Mouse (Mus musculus) forebrain, embryonic 13.5 days (tissue): ENCODE measurements at regions not wholly inside any gene's neighbourhood (a gene's known extent, or its start where the extent isn't known, plus 50 kb on each side); places are given as distances from the start of the nearest gene placed in this dataset.

Experiments used
- ATAC-seq: fragments of 200-750 bp; cut with Nextera tagmentation; 2 replicates; pipeline ENCODE4 v1.8.0; 2017
- H3K27ac ChIP-seq: fragments of 300-500 bp; sonication (generic); 2 replicates; pipeline ENCODE4 v1.5.1; 2015; ENCODE audit warnings: inconsistent platforms, mild to moderate bottlenecking, moderate library complexity
- H3K27me3 ChIP-seq: fragments of 300-500 bp; sonication (generic); 2 replicates; pipeline ENCODE4 v1.6.1; 2015; ENCODE audit warnings: mild to moderate bottlenecking, inconsistent platforms
- H3K36me3 ChIP-seq: fragments of 300-500 bp; sonication (generic); 2 replicates; pipeline ENCODE4 v1.6.1; 2015; ENCODE audit warnings: mild to moderate bottlenecking, inconsistent platforms; ENCODE audit not compliant: poor library complexity, severe bottlenecking
- H3K4me1 ChIP-seq: fragments of 300-500 bp; sonication (generic); 2 replicates; pipeline ENCODE4 v1.6.1; 2015; ENCODE audit warnings: inconsistent platforms
- H3K4me2 ChIP-seq: fragments of 300-500 bp; sonication (generic); 2 replicates; pipeline ENCODE4 v1.6.1; 2015; ENCODE audit warnings: inconsistent platforms, mild to moderate bottlenecking, moderate library complexity
- H3K4me3 ChIP-seq: fragments of 300-500 bp; sonication (generic); 2 replicates; pipeline ENCODE4 v1.5.1; 2015; ENCODE audit warnings: mild to moderate bottlenecking, inconsistent platforms
- H3K9ac ChIP-seq: fragments of 300-500 bp; sonication (generic); 2 replicates; pipeline ENCODE4 v1.6.1; 2015; ENCODE audit warnings: mild to moderate bottlenecking, inconsistent platforms
- H3K9me3 ChIP-seq: fragments of 300-500 bp; sonication (generic); replicated peaks from 2 replicates; pipeline ENCODE4 v1.6.1; 2016; ENCODE audit warnings: inconsistent platforms
- WGBS: fragments of 180-500 bp; shearing (Covaris S2); methylation state at CpG from one replicate; pipeline ENCODE4 v1.1.7; 2015; 5-methylcytosine and 5-hydroxymethylcytosine counted together

DNA sequence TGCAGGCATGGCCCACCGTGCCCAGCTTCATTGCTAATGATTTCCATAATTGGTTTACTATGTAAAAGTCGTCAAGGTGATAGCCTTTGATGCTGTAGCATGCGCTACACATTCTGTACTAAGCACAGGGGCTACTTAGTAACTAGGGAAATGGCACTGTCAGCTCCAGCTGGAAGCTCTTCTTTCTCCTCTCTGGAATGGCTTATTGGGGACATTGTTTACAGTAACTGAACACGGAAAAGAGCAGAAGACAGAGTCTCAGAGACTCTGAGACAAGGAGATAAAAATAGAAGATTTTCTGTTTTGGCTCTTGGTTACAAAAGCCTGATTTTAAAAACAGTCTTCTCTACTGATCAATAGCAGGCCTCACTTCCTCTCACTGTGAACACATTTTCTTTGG, 178.3 kb downstream of the Ktn1 start:
- Histone ChIP-seq H3K27ac (no peak overlapping the region), H3K9ac (no peak overlapping the region), H3K36me3 (no peaks in the 10 kb centered on the region), H3K9me3 (no peaks in the 10 kb centered on the region), H3K4me2 (no peak overlapping the region), H3K4me3 (no peak overlapping the region), H3K4me1 (no peaks in the 10 kb centered on the region), H3K27me3 (no peaks in the 10 kb centered on the region)
- ATAC-seq = no peak
- WGBS = 69% methylated on average over 4 of the region's 4 CpGs

GRCm38 (mm10) chr14:47827623-47828022, 179.4 kb downstream of the Ktn1 start:
- H3K4me1 ChIP-seq = no peaks in the 10 kb centered on the region
- no peak overlapping the region for H3K27ac ChIP-seq
- H3K27me3 ChIP-seq = no peaks in the 10 kb centered on the region
- no peak overlapping the region for H3K4me3 ChIP-seq
- H3K9ac ChIP-seq = no peak overlapping the region
- ATAC-seq = no peak
- H3K36me3 ChIP-seq = no peaks in the 10 kb centered on the region
- H3K4me2 ChIP-seq = no peak overlapping the region
- H3K9me3 ChIP-seq = no peaks in the 10 kb centered on the region
- 95% methylated on average over 2 of the region's 2 CpGs for WGBS

DNA sequence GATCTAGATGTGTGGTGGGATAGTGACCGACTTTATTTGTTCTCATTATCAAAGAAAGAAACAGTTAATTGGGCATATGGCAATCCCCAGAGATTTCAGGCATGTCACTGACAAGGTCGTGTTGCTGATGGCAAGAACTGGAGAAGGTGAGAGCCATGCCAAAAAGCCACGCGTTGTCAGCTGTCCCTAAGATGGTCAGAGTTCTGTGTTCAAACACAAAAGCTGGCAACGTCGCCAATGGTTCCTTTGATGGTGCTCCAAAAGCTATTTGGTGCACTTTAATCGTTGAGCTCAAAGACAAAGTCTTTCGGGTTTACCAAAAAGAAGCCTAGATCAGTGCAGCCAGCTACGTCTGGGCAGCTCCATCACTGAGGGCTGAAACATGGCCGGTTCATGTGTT, 185.4 kb downstream of the Ktn1 start:
- no peaks in the 10 kb centered on the region for H3K36me3 ChIP-seq
- H3K4me3 ChIP-seq = no peak overlapping the region
- H3K27ac ChIP-seq = no peak overlapping the region
- H3K27me3 ChIP-seq = no peaks in the 10 kb centered on the region
- H3K4me1 ChIP-seq = no peaks in the 10 kb centered on the region
- ATAC-seq = no peak
- H3K9ac ChIP-seq = no peak overlapping the region
- no peak overlapping the region for H3K4me2 ChIP-seq
- WGBS = 79% methylated on average over 10 of the region's 10 CpGs
- no peaks in the 10 kb centered on the region for H3K9me3 ChIP-seq

DNA sequence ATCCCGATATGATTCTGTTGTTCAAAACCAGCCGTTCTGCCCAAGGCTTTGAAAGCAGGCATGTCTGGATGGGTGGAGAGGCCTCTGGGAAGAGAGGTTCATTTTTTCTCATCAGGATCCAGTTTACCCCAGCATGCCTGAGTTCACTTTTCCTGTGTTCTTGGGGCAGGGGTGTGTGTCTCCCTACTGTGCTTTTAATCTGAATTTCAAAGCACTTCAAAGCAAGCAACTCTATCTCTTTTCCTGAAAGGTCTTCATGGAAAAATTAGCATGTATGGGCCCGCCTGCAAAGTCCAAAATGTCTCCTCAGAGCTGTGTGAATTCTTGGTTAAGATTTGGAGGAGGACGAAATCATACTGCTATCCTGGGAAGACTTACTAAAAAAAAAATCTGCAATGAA, 187.2 kb downstream of the Ktn1 start:
- H3K4me1 ChIP-seq = peaks cover 10% of the 10 kb centered on the region
- no peak overlapping the region for H3K4me3 ChIP-seq
- H3K4me2 ChIP-seq = no peak overlapping the region
- H3K36me3 ChIP-seq = no peaks in the 10 kb centered on the region
- no peak overlapping the region for H3K9ac ChIP-seq
- no peak overlapping the region for H3K27ac ChIP-seq
- H3K27me3 ChIP-seq = no peaks in the 10 kb centered on the region
- ATAC-seq = no peak
- 71% methylated on average over 4 of the region's 4 CpGs for WGBS
- H3K9me3 ChIP-seq = no peaks in the 10 kb centered on the region

DNA sequence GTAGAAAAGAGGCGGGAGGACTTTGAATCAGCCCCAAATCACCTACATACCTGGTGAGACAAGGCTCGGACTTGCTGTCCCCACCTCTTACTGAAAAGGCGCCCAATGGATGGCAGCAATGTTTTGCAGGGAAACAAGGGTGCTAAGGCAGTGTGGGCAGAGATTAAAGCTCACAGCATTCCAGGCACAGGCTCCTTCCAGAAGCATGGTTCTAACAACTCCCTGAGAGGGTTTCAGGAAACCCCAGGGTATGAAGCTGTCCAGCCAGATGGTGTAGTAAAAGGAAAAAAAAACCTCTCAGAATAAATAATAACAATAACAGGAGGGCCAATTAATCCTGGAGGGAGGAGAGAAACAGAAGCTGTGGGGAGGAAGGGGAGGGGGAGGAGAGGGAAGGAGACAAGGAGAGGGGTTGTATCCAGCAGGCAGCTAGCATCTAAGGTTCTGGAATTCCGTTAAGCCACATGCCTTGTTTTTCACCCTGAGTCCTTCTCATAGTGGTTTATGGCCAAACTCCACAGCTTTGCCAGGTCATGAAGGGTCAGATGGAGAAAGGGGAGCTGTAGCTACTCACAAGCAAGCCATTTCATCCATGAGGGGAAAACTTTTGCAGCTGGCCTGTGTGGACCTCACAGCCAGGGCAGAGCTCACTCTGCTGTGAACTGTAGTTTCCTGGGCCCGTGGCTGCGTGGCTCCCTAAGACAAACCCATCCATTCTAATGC, 191.4 kb downstream of the Ktn1 start:
- WGBS = 57% methylated on average over 6 of the region's 6 CpGs
- no peak overlapping the region for H3K9ac ChIP-seq
- peak; percentile 65 for ATAC-seq
- H3K4me3 ChIP-seq = no peak overlapping the region
- no peaks in the 10 kb centered on the region for H3K27me3 ChIP-seq
- no peaks in the 10 kb centered on the region for H3K36me3 ChIP-seq
- H3K27ac ChIP-seq = peak overlapping the region; percentile 49; the same call in 1 of the 2 replicates
- no peaks in the 10 kb centered on the region for H3K9me3 ChIP-seq
- peaks cover 10% of the 10 kb centered on the region for H3K4me1 ChIP-seq
- no peak overlapping the region for H3K4me2 ChIP-seq

DNA sequence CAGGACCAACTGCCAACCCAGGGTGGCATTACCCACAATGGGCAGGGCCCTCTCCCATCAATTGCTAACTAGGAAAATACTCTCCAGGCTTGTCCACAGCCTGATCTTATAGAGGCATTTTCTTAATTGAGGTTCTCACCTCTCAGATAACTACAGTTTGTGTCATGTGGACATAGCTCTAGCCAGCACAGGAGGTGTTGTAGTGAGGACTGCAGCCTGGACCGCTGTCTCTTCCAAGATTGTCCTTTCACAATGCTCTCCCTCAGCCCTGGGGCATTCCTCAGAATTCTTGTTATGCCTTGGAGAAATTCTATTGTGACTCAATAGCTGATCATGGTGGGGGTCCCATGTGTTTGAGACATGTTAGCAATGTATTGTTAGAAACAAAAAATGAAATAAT, 196.1 kb downstream of the Ktn1 start:
- Histone ChIP-seq H3K36me3 (no peaks in the 10 kb centered on the region), H3K9me3 (no peaks in the 10 kb centered on the region), H3K9ac (no peak overlapping the region), H3K27me3 (no peaks in the 10 kb centered on the region), H3K4me3 (no peak overlapping the region), H3K27ac (no peak overlapping the region), H3K4me2 (no peak overlapping the region), H3K4me1 (peaks cover 7% of the 10 kb centered on the region)
- 79% methylated on average over 1 of the region's 1 CpGs for WGBS
- ATAC-seq = no peak

DNA sequence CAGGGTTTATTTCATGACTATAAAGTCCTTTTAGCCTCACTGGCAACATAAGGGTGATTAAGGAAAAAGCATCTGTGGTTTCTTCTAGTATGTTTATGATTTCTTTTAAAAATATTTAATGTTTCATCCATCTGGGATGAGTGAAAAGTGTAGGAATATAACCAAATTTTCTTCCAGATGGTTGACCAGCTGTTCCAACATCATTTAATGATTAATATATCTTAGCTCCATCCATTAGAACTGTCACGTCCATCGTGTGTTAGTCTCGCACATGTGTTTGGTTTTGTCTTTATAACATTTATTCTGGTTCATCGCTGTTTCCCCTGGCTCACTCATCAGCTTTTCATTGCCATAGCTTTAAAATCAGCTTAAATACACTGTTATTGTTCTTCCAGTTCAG, 200.6 kb downstream of the Ktn1 start:
- H3K4me3 ChIP-seq = no peak overlapping the region
- no peak overlapping the region for H3K27ac ChIP-seq
- H3K4me2 ChIP-seq = no peak overlapping the region
- no peaks in the 10 kb centered on the region for H3K4me1 ChIP-seq
- no peaks in the 10 kb centered on the region for H3K27me3 ChIP-seq
- H3K36me3 ChIP-seq = no peaks in the 10 kb centered on the region
- no peak for ATAC-seq
- WGBS = 78% methylated on average over 4 of the region's 4 CpGs
- H3K9ac ChIP-seq = no peak overlapping the region
- H3K9me3 ChIP-seq = no peaks in the 10 kb centered on the region

DNA sequence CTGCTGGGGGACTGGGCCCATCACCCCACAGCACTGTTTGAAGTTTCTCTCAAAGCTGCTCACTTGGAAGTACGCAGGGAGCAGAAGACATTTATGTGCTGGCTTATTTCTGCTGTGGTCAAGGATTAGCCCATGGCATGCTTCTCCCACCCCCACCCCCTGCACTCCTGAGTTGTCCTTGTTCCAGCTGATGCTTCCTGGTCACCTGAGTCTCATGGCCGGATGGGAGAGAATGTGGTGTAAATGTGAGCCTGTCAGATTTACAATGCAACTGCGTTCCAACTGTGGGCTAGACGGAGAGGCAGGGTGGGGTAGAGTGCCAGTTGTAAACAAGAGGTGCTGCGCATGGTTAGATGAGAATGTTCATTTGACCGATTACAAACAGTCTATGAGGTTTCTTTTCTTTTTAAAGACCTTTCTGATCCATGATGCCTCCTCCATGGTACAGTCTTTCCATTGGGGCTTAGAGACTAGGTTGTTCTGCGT, 208.1 kb downstream of the Ktn1 start:
- WGBS = 57% methylated on average over 7 of the region's 7 CpGs
- Histone ChIP-seq H3K27me3 (no peaks in the 10 kb centered on the region), H3K4me2 (no peak overlapping the region), H3K9ac (no peak overlapping the region), H3K4me3 (no peak overlapping the region), H3K9me3 (no peaks in the 10 kb centered on the region), H3K27ac (no peak overlapping the region), H3K36me3 (no peaks in the 10 kb centered on the region), H3K4me1 (no peaks in the 10 kb centered on the region)
- no peak for ATAC-seq

GRCm38 (mm10) chr14:47857271-47857670, 209.0 kb downstream of the Ktn1 start:
- Histone ChIP-seq H3K4me3 (no peak overlapping the region), H3K27ac (no peak overlapping the region), H3K4me2 (no peak overlapping the region), H3K4me1 (no peaks in the 10 kb centered on the region), H3K27me3 (no peaks in the 10 kb centered on the region), H3K36me3 (no peaks in the 10 kb centered on the region), H3K9me3 (peaks cover 7% of the 10 kb centered on the region; the same call in 1 of the 2 replicates), H3K9ac (no peak overlapping the region)
- ATAC-seq = no peak
- 81% methylated on average over 4 of the region's 4 CpGs for WGBS

DNA sequence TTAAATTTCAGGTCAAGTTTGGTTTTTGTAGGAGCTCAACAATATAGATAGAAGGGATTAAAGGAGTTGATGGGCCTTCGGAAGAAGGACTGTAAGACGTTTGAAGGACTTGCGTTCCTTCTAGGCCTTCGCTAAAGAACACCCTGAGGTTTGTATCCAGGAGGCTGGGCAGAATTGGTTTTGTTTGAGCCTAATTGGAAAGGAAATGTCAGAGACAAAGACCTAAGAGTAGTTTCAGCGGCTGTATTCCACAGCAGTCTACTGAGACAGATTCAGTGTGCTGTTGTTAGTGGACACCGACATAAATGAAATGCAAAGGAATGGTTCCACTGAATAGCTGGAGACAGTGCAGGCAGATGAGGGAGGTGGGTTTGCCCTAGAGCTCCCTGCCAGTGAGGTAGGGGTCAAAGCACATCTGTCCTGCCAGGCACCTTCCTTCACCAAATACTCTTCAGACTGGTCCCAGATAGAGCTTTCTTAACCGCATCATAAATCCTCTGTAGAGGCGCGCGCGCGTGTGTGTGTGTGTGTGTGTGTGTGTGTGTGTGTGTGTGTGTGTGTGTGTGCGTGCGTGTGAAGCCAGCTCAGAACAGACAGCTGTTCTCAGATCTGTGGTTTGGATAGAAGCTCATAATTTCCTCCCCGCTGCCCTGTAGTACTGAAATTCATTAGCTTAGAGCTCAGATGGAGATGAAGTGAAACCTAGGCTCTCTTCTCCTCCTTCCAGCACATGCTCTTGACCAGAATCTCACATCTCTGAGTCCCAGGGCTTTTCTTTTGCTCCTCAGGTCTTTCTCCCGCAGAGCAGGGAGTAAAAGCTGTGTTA, 209.7 kb downstream of the Ktn1 start:
- Histone ChIP-seq H3K9ac (no peak overlapping the region), H3K27ac (no peak overlapping the region), H3K27me3 (no peaks in the 10 kb centered on the region), H3K36me3 (no peaks in the 10 kb centered on the region), H3K4me2 (no peak overlapping the region), H3K9me3 (peaks cover 7% of the 10 kb centered on the region; the same call in 1 of the 2 replicates), H3K4me1 (0 out of 2 replicates have a peak, but pooled peaks cover under 1% of the 10 kb centered on the region), H3K4me3 (no peak overlapping the region)
- no peak for ATAC-seq
- 72% methylated on average over 16 of the region's 16 CpGs for WGBS

GRCm38 (mm10) chr14:47862556-47862955, 214.3 kb downstream of the Ktn1 start:
- Histone ChIP-seq H3K27ac (no peak overlapping the region), H3K4me3 (no peak overlapping the region), H3K4me2 (no peak overlapping the region), H3K36me3 (no peaks in the 10 kb centered on the region), H3K9ac (no peak overlapping the region), H3K27me3 (no peaks in the 10 kb centered on the region), H3K4me1 (peaks cover 8% of the 10 kb centered on the region; the same call in 1 of the 2 replicates), H3K9me3 (peaks cover 7% of the 10 kb centered on the region; the same call in 1 of the 2 replicates)
- 78% methylated on average over 1 of the region's 1 CpGs for WGBS
- ATAC-seq = no peak

- Histone ChIP-seq H3K9me3 (peaks cover 7% of the 10 kb centered on the region; the same call in 1 of the 2 replicates), H3K4me1 (peaks cover 8% of the 10 kb centered on the region; the same call in 1 of the 2 replicates), H3K4me3 (no peak overlapping the region), H3K36me3 (no peaks in the 10 kb centered on the region), H3K9ac (no peak overlapping the region), H3K4me2 (no peak overlapping the region), H3K27me3 (no peaks in the 10 kb centered on the region), H3K27ac (no peak overlapping the region)
- peak; percentile 72 for ATAC-seq
- WGBS = 40% methylated on average over 5 of the region's 5 CpGs
Observed at GRCm38 (mm10) chr14:47863067-47863466, 214.8 kb downstream of the Ktn1 start.
